Mouse (Mus musculus) embryonic facial prominence, embryonic 11.5 days (tissue): ENCODE data around the gene Ispd. TPM values are rescaled to one million over a fixed set of nuclear protein-coding genes. Genes with fewer than 3 reads are reported as not detected.

ENCODE experiments used
- ATAC-seq: fragments of 200-750 bp; cut with Nextera tagmentation; replicated peaks from 2 replicates; pipeline ENCODE4 v1.8.0; 2017; ENCODE audit warnings: low read depth; ENCODE audit not compliant: insufficient number of reproducible peaks, low FRiP score, low TSS enrichment
- DNase-seq: peaks from one replicate; pipeline ENCODE4 v3.0.0-alpha.2; 2015; ENCODE audit warnings: low spot score
- H3K27ac ChIP-seq: fragments of 300-500 bp; sonication (generic); replicated peaks from 2 replicates; pipeline ENCODE4 v1.5.1; 2014; ENCODE audit warnings: mild to moderate bottlenecking, low read depth, low read length, control low read depth
- H3K27me3 ChIP-seq: fragments of 300-500 bp; sonication (generic); 2 replicates; pipeline ENCODE4 v1.6.1; 2014; ENCODE audit warnings: mild to moderate bottlenecking, low read length, moderate library complexity, mixed read lengths; ENCODE audit not compliant: control insufficient read depth, insufficient read depth
- H3K36me3 ChIP-seq: fragments of 300-500 bp; sonication (generic); replicated peaks from 2 replicates; pipeline ENCODE4 v1.6.1; 2014; ENCODE audit warnings: low read depth, mild to moderate bottlenecking, low read length, moderate library complexity, mixed read lengths; ENCODE audit not compliant: control insufficient read depth, insufficient read depth
- H3K4me1 ChIP-seq: fragments of 300-500 bp; sonication (generic); 2 replicates; pipeline ENCODE4 v1.6.1; 2014; ENCODE audit warnings: low read length, mixed read lengths; ENCODE audit not compliant: control insufficient read depth, insufficient read depth
- H3K4me2 ChIP-seq: fragments of 300-500 bp; sonication (generic); 2 replicates; pipeline ENCODE4 v1.6.1; 2014; ENCODE audit warnings: low read depth, mild to moderate bottlenecking, control low read depth, low read length, moderate library complexity
- H3K4me3 ChIP-seq: fragments of 300-500 bp; sonication (generic); 2 replicates; pipeline ENCODE4 v1.5.1; 2014; ENCODE audit warnings: low read depth, low read length, control low read depth
- H3K9ac ChIP-seq: fragments of 300-500 bp; sonication (generic); replicated peaks from 2 replicates; pipeline ENCODE4 v1.6.1; 2014; ENCODE audit warnings: mild to moderate bottlenecking, control low read depth, low read length
- H3K9me3 ChIP-seq: fragments of 300-500 bp; sonication (generic); replicated peaks from 2 replicates; pipeline ENCODE4 v1.6.1; 2016; ENCODE audit warnings: mild to moderate bottlenecking, low read length, inconsistent platforms, mixed read lengths; ENCODE audit not compliant: control insufficient read depth
- WGBS: fragments of 180-500 bp; shearing (Covaris S2); extraction: QIAGEN DNeasy Blood & Tissue Kit; methylation state at CpG from one replicate; pipeline ENCODE4 v1.1.7; 2014; 5-methylcytosine and 5-hydroxymethylcytosine counted together
- polyA plus RNA-seq: library from polyadenylated mRNA; unstranded; fragments of >200 nt; fragmentation: Nextera tagmentation; extraction: Ambion mirVana; gene quantifications from 2 replicates; pipeline ENCODE4 v1.2.1, GENCODE M21; 2014

Ispd gene
- polyA plus RNA-seq, result 7.7 and 11.3 TPM in 2 replicates

DNA sequence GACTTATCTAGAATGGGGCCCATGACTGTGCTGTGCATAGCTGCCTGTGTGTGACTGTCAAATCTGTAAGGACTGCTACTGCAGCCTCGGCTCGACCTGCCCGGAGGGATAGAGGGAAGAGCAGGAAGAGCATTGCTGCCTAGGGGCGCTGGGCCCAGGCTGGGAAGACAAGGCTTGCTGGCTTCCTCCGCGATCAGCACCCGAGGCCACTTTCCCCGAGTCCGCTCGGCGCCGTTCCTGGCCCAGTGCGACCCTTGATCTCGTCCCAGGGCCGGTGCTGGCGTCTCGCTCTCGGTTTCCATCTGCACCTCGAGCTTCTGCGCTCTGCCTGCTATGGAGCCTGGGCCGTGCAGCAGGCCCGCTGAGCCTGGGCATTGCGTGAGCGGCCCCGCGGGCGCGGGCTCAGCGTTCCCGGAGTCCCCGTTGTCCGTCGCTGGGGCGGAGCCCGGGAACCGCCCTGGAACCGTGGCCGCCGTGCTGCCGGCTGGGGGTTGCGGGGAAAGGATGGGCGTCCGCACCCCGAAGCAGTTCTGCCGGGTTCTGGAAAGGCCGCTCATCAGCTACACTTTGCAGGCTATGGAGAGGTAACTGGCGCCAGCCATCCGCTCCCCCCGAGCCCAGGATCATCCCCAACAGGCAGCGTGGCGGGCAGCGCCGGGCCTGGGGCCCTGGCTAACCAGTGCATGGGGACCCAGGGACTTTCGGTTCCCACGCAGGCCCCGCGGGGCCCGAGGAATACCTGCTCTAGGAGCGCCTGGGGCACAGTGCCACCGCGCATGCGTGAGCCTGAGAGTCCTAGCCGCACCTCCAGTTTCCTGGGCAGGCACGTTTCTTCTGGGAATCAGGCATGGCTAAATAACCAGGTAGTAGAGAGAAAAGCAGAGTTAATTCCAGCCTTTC lies at the start of gene Ispd, which contains the start of gene D630036H23Rik:
Gene Ispd, plus strand, starts transcription at position 10 of the 900 bp plus-strand sequence.
Gene D630036H23Rik, minus strand, starts transcription at position 741 of the 900 bp plus-strand sequence.
- Histone ChIP-seq H3K27ac (peak within 1 kb of the TSS; percentile 91), H3K9me3 (no peaks in the 10 kb centered on the region), H3K9ac (peak within 1 kb of the TSS; percentile 98), H3K27me3 (no peaks in the 10 kb centered on the region), H3K4me3 (peak within 1 kb of the TSS; percentile 46), H3K4me2 (peak within 1 kb of the TSS; percentile 70), H3K4me1 (no peaks in the 10 kb centered on the region), H3K36me3 (no peaks in the 10 kb centered on the region)
- DNase-seq (peak; percentile 85), ATAC-seq (peak; percentile 93)
- under 1% methylated on average over 63 of the region's 64 CpGs for WGBS

DNA sequence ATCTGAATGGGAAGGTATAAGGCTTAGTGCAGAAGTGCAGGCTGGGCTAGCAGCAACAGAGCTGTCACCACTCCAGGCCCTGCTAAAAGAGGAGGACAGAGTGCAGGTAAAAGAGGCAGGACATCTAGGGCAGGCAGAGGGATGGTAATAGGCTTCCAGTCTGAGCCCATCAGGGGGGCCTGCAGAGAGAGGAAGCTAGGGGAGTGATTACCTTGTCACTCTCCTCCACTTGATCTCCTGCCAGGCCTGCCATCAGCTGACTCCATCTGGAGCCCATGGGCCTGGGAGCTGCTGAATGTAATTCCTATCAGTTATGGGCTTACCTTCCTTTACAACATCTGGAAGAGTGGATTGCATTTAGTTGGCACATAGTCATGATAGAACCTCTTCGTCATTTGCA lies 48.6 kb upstream of the Ispd start:
- Histone ChIP-seq H3K9me3 (no peaks in the 10 kb centered on the region), H3K4me2 (no peak overlapping the region), H3K27me3 (no peaks in the 10 kb centered on the region), H3K4me3 (no peak overlapping the region), H3K27ac (no peak overlapping the region), H3K9ac (no peak overlapping the region), H3K4me1 (no peaks in the 10 kb centered on the region), H3K36me3 (no peaks in the 10 kb centered on the region)
- ATAC-seq (no peak), DNase-seq (no peak)
- WGBS, result 91% methylated on average over 1 of the region's 1 CpGs

DNA sequence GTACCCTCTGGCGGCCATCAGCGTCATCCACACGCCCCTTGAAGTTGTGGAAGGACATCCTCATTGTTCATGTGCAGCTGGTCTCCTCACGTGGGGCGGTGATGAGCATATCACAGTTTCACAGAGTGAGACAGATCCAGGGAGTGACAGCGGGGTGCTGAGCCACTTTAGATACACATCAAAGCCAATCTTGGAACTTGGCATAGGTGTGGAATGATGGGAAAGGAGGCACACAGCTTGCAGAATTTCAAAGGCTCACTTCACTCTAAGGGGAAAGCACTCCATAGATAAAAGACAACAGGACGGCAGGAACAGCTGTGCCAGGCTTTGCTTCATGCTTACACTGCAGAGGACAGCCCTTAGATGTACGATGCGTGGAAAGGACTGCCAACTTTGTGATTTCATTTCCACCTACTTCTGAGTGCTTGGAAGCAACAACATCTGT lies 47.4 kb upstream of the Ispd start:
- 81% methylated on average over 9 of the region's 9 CpGs for WGBS
- no peak overlapping the region for H3K4me2 ChIP-seq
- H3K9ac ChIP-seq, result no peak overlapping the region
- ATAC-seq (no peak), DNase-seq (no peak)
- H3K27ac ChIP-seq, result no peak overlapping the region
- H3K4me1 ChIP-seq, result no peaks in the 10 kb centered on the region
- no peaks in the 10 kb centered on the region for H3K36me3 ChIP-seq
- no peak overlapping the region for H3K4me3 ChIP-seq
- no peaks in the 10 kb centered on the region for H3K9me3 ChIP-seq
- no peaks in the 10 kb centered on the region for H3K27me3 ChIP-seq

DNA sequence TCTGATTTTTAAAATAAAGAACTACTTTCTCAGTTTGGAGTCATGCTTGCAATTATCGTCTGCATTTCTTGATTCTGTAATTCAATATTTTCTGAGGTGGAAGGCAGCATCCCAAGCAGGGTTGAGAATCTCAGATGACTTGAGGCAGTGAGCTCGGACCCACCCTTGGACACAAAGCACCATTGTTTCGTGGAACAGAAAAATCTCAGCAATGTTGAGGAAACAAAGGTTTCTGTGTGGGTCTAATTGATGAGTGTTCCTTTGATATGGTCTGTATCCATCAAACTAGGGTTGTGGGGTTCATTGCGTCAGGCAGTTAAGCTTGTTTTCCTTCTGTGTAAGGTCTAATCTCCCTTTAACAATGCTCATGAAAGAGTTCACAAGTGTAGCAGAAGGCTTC lies 37.1 kb upstream of the Ispd start:
- 42% methylated on average over 4 of the region's 4 CpGs for WGBS
- H3K4me1 ChIP-seq, result no peaks in the 10 kb centered on the region
- H3K4me3 ChIP-seq, result no peak overlapping the region
- no peaks in the 10 kb centered on the region for H3K27me3 ChIP-seq
- no peak overlapping the region for H3K4me2 ChIP-seq
- H3K9ac ChIP-seq, result no peak overlapping the region
- peak; percentile 29 for DNase-seq
- H3K36me3 ChIP-seq, result no peaks in the 10 kb centered on the region
- no peak overlapping the region for H3K27ac ChIP-seq
- no peaks in the 10 kb centered on the region for H3K9me3 ChIP-seq
- no peak for ATAC-seq

DNA sequence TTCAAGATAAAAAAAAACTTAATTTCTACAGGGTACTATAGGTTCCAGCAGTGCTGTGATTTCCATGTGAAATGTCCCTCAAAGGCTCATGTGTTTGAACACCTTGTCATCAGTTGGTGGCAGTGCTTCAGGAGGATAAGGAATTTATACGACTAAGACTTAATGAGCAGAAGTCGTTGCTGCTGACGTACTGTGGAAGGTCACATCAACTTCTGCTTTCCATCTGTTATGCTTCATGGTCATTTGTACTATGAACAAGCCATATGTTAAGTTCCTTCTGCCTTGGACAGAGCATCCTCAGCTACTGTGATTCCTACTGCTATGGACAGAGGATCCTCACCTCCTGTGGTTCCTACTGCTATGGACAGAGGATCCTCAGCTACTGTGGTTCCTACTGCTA lies 21.2 kb upstream of the Ispd start:
- Histone ChIP-seq H3K27ac (no peak overlapping the region), H3K27me3 (no peaks in the 10 kb centered on the region), H3K4me1 (no peaks in the 10 kb centered on the region), H3K9me3 (no peaks in the 10 kb centered on the region), H3K36me3 (no peaks in the 10 kb centered on the region), H3K4me2 (no peak overlapping the region), H3K4me3 (no peak overlapping the region), H3K9ac (no peak overlapping the region)
- ATAC-seq (no peak), DNase-seq (no peak)
- 93% methylated on average over 3 of the region's 3 CpGs for WGBS

DNA sequence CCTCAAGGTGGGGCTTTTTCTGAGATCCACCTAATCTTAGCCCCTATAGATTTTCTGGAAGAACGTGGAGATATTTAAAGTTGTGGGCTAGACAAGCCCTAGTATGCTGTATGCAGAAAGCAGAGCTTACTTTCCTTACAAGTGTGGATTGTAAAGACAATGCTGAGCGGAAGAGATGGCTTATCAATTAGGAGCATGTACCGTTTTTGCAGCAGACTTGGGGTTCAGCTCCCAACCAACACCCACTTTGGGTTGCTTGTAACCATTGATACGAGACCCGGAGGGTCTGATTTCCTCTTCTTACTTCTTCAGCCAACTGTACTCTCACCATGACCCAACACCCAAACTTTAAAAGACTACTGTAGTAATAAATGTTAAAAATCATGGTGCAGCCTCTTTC lies 20.6 kb upstream of the Ispd start:
- H3K27me3 ChIP-seq, result no peaks in the 10 kb centered on the region
- H3K27ac ChIP-seq, result no peak overlapping the region
- no peak overlapping the region for H3K9ac ChIP-seq
- no peak for DNase-seq
- no peak overlapping the region for H3K4me3 ChIP-seq
- H3K4me2 ChIP-seq, result no peak overlapping the region
- 91% methylated on average over 5 of the region's 5 CpGs for WGBS
- H3K4me1 ChIP-seq, result no peaks in the 10 kb centered on the region
- no peaks in the 10 kb centered on the region for H3K9me3 ChIP-seq
- H3K36me3 ChIP-seq, result no peaks in the 10 kb centered on the region
- no peak for ATAC-seq

DNA sequence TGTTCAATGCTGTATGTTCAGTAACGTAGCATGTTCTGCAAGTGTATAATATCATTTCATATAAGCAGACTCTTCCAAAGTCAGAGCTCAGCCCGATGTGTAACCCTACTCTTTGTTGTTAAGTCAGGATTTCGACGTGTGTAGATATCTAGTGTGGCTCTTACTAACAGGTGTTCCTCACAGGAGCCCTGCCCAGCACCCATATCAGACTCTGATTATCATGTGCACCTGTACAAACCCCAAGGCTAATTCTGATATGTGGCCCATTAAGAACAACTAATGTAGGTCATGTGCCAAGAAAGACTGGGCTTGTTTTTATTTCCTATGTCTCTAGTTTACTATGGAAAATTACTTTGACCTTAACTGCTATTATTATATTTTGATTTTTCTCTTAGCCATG lies 17.2 kb upstream of the Ispd start:
- DNase-seq (no peak), ATAC-seq (no peak)
- WGBS, result 90% methylated on average over 4 of the region's 4 CpGs
- H3K4me3 ChIP-seq, result no peak overlapping the region
- H3K9me3 ChIP-seq, result no peaks in the 10 kb centered on the region
- H3K9ac ChIP-seq, result no peak overlapping the region
- H3K4me2 ChIP-seq, result no peak overlapping the region
- H3K27ac ChIP-seq, result no peak overlapping the region
- no peaks in the 10 kb centered on the region for H3K27me3 ChIP-seq
- no peaks in the 10 kb centered on the region for H3K4me1 ChIP-seq
- H3K36me3 ChIP-seq, result no peaks in the 10 kb centered on the region

DNA sequence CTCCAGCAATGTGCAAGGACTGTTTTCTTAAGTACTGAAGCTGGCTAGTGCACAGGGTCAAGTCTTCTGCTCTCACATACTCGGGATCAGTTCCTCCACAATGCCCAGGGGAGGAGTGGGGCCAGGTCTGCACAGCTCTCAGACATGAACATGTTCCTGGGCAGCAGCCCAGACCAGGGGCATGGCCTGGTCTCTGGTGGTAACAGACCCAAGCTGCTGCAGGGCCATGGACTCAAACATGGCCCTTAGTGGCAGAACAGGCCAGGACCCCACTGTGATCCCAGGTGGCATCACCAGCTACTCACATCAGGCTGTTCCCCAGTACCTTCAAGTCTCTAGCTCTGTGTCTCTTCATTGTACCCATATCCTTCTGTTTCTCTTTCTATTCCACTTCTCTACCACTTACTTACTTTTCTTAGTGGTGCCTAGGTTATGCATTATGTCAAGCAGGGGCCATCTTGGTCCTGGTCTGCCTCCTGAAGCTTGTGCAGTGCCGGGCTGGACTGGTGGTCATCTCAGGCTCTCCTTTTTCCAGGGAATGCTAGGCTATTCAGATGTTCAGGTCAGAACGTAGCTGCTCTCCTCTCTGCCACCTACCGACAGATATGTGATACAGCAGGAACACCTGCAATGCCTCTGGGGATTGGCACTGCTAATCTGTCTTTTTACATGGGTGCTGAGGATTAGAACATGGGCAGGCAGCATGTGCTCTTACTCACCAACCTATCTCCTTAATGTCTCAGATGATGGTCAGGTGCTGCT lies 7.8 kb upstream of the Ispd start:
- no peak overlapping the region for H3K27ac ChIP-seq
- no peaks in the 10 kb centered on the region for H3K36me3 ChIP-seq
- H3K27me3 ChIP-seq, result no peaks in the 10 kb centered on the region
- DNase-seq, result no peak
- no peak overlapping the region for H3K9ac ChIP-seq
- H3K4me1 ChIP-seq, result no peaks in the 10 kb centered on the region
- ATAC-seq, result no peak
- no peak overlapping the region for H3K4me3 ChIP-seq
- H3K9me3 ChIP-seq, result no peaks in the 10 kb centered on the region
- H3K4me2 ChIP-seq, result no peak overlapping the region
- 50% methylated on average over 4 of the region's 4 CpGs for WGBS
